Mouse (Mus musculus) left cerebral cortex, postnatal 14 days (tissue): ENCODE data around the gene Acot1. TPM values are rescaled to one million over a fixed set of nuclear protein-coding genes. Genes with fewer than 3 reads are reported as not detected.
"Not testable (repeated sequence)": the region's sequence is repeated elsewhere in the genome, so short reads cannot be mapped to it uniquely, and the experiment has no call there.

Source experiments
- DNase-seq, 2 experiments: peaks; one replicate each; pipeline ENCODE4 v3.0.0; 2021 to 2022; ENCODE audit warnings: low spot score in 2 of 2, mixed read lengths in 1 of 2
- intact Hi-C: fragments of 180-260 bp; cut with DNase I; formaldehyde crosslinking; loops from one replicate; pipeline ENCODE4 v1.15.1; 2025
- total RNA-seq, 2 experiments: library from RNA; stranded (reverse); gene quantifications; 2 replicates each; pipeline ENCODE4 v1.2.3; 2021

Gene Acot1
- total RNA-seq, 2 experiments from 2014 or later, result 10.4 to 17.0 TPM

- intact Hi-C loops, result no loop called here
- DNase-seq, result peak; percentile 67 to 72
Measured at GRCm38 (mm10) chr12:84011251-84012040, 2.2 kb downstream of the Acot1 start.

- no peak for DNase-seq
- intact Hi-C loops, result no loop called here
Measured at GRCm38 (mm10) chr12:84013130-84013529, 3.8 kb downstream of the Acot1 start.

GRCm38 (mm10) chr12:84013701-84014100 is 4.4 kb downstream of the Acot1 start:
- intact Hi-C loops, result no loop called here

GRCm38 (mm10) chr12:84020528-84020927 is 11.2 kb downstream of the Acot1 start:
- peak; percentile 10 to 25 for DNase-seq
- intact Hi-C loops, result not testable (repeated sequence)

More at GRCm38 (mm10) chr12:84013701-84014100, 4.4 kb downstream of the Acot1 start:
- DNase-seq, result peak in 1 of 2 experiments; percentile 57

- intact Hi-C loops, DNase-seq: not testable (repeated sequence)
Measured at GRCm38 (mm10) chr12:84022266-84022665, 13.0 kb downstream of the Acot1 start.

GRCm38 (mm10) chr12:84023052-84023745 is 13.9 kb downstream of the Acot1 start:
- DNase-seq, result no peak
- intact Hi-C loops, result no loop called here

GRCm38 (mm10) chr12:84025888-84026287 is 16.6 kb downstream of the Acot1 start:
- intact Hi-C loops, result no loop called here
- DNase-seq, result no peak

GRCm38 (mm10) chr12:84028328-84028727 is 19.0 kb downstream of the Acot1 start:
- DNase-seq, intact Hi-C loops: not testable (repeated sequence)

GRCm38 (mm10) chr12:84029043-84029442 is 19.8 kb downstream of the Acot1 start:
- intact Hi-C loops, DNase-seq: not testable (repeated sequence)

GRCm38 (mm10) chr12:84030659-84031332 is 21.5 kb downstream of the Acot1 start:
- intact Hi-C loops, result loop anchor here (2.0 kb wide), 1 partner anchor 58 kb away; no protein-coding TSS in a partner anchor
- peak; percentile 79 to 85 for DNase-seq

- no peak for DNase-seq
- intact Hi-C loops, result no loop called here
Measured at GRCm38 (mm10) chr12:84032854-84033253, 23.6 kb downstream of the Acot1 start.

GRCm38 (mm10) chr12:84033302-84033701 is 24.0 kb downstream of the Acot1 start:
- intact Hi-C loops, DNase-seq: not testable (repeated sequence)

- DNase-seq, result no peak
- intact Hi-C loops, result no loop called here
Measured at GRCm38 (mm10) chr12:84034108-84034507, 24.8 kb downstream of the Acot1 start.

- intact Hi-C loops, result not testable (repeated sequence)
Measured at GRCm38 (mm10) chr12:84038241-84038640, 29.0 kb downstream of the Acot1 start, which contains the start of gene Acot4. Acot4 (plus strand) TSS chr12:84038379.

GRCm38 (mm10) chr12:84038691-84039111 is 29.4 kb downstream of the Acot1 start, which contains the start of gene Gm49366:
Gm49366 (plus strand) TSS chr12:84038935.
- intact Hi-C loops, result not testable (repeated sequence)
- DNase-seq, result peak in 1 of 2 experiments; percentile 19

More at GRCm38 (mm10) chr12:84038241-84038640, 29.0 kb downstream of the Acot1 start, which contains the start of gene Acot4:
- DNase-seq, result not testable (repeated sequence)

- no peak for DNase-seq
- intact Hi-C loops, result no loop called here
Measured at GRCm38 (mm10) chr12:84042248-84042647, 33.0 kb downstream of the Acot1 start.

GRCm38 (mm10) chr12:84044045-84044444 is 34.8 kb downstream of the Acot1 start:
- intact Hi-C loops, result no loop called here
- DNase-seq, result no peak

- intact Hi-C loops, result no loop called here
Measured at GRCm38 (mm10) chr12:84046906-84047305, 37.6 kb downstream of the Acot1 start.

GRCm38 (mm10) chr12:84050744-84051143 is 41.5 kb downstream of the Acot1 start:
- not testable (repeated sequence) for DNase-seq
- intact Hi-C loops, result loop anchor here (10.0 kb wide), 1 partner anchor 336 kb away; no protein-coding TSS in a partner anchor

More at GRCm38 (mm10) chr12:84046906-84047305, 37.6 kb downstream of the Acot1 start:
- DNase-seq, result no peak
